Mouse (Mus musculus) left cerebral cortex, postnatal 25 days (tissue): ENCODE measurements at regions not wholly inside any gene's neighbourhood (a gene's known extent, or its start where the extent isn't known, plus 50 kb on each side); places are given as distances from the start of the nearest gene placed in this dataset.

Experiments used
- DNase-seq, 2 experiments: peaks; one replicate each; pipeline ENCODE4 v3.0.0; 2022; ENCODE audit warnings: low spot score in 2 of 2, mixed read lengths in 1 of 2
- intact Hi-C: fragments of 180-260 bp; cut with DNase I; formaldehyde crosslinking; loops from one replicate; pipeline ENCODE4 v1.15.1; 2025

GRCm38 (mm10) chr13:116243272-116243784 is 66.2 kb downstream of the Isl1 start:
- no peak for DNase-seq
- intact Hi-C loops = no loop called here

- intact Hi-C loops = no loop called here
- no peak for DNase-seq
Measured at GRCm38 (mm10) chr13:116215101-116215500, 94.4 kb downstream of the Isl1 start.

- intact Hi-C loops = no loop called here
- DNase-seq = no peak
Measured at GRCm38 (mm10) chr13:116213843-116214829, 95.4 kb downstream of the Isl1 start.

- intact Hi-C loops = no loop called here
Measured at GRCm38 (mm10) chr13:116201177-116201920, 108.1 kb downstream of the Isl1 start.

GRCm38 (mm10) chr13:116187059-116187458 is 122.4 kb downstream of the Isl1 start:
- intact Hi-C loops = no loop called here

More at GRCm38 (mm10) chr13:116201177-116201920, 108.1 kb downstream of the Isl1 start:
- no peak for DNase-seq

GRCm38 (mm10) chr13:116177781-116178180 is 131.7 kb downstream of the Isl1 start:
- intact Hi-C loops = no loop called here
- DNase-seq = no peak

More at GRCm38 (mm10) chr13:116187059-116187458, 122.4 kb downstream of the Isl1 start:
- no peak for DNase-seq

- intact Hi-C loops = no loop called here
- DNase-seq = no peak
Measured at GRCm38 (mm10) chr13:116174976-116175375, 134.5 kb downstream of the Isl1 start.

- intact Hi-C loops = no loop called here
- no peak for DNase-seq
Measured at GRCm38 (mm10) chr13:116173866-116174265, 135.6 kb downstream of the Isl1 start.

GRCm38 (mm10) chr13:116143022-116143421 is 166.5 kb downstream of the Isl1 start:
- DNase-seq = no peak
- intact Hi-C loops = no loop called here

GRCm38 (mm10) chr13:116118664-116119063 is 190.8 kb downstream of the Isl1 start:
- DNase-seq = no peak
- intact Hi-C loops = no loop called here

- intact Hi-C loops = no loop called here
- DNase-seq = peak in 1 of 2 experiments; percentile 65
Measured at GRCm38 (mm10) chr13:116111032-116111808, 198.3 kb downstream of the Isl1 start.

GRCm38 (mm10) chr13:116110578-116110977 is 198.9 kb downstream of the Isl1 start:
- DNase-seq = no peak
- intact Hi-C loops = no loop called here

GRCm38 (mm10) chr13:116087541-116088308 is 221.8 kb downstream of the Isl1 start:
- no peak for DNase-seq
- intact Hi-C loops = no loop called here

GRCm38 (mm10) chr13:116087140-116087539 is 222.3 kb downstream of the Isl1 start:
- intact Hi-C loops = no loop called here
- DNase-seq = no peak

- intact Hi-C loops = no loop called here
Measured at GRCm38 (mm10) chr13:116056976-116057647, 252.4 kb downstream of the Isl1 start.

GRCm38 (mm10) chr13:116056112-116056652 is 253.3 kb downstream of the Isl1 start:
- DNase-seq = no peak
- intact Hi-C loops = no loop called here

More at GRCm38 (mm10) chr13:116056976-116057647, 252.4 kb downstream of the Isl1 start:
- DNase-seq = no peak

GRCm38 (mm10) chr13:116036166-116036565 is 273.3 kb downstream of the Isl1 start:
- DNase-seq = no peak
- intact Hi-C loops = no loop called here

- DNase-seq = no peak
- intact Hi-C loops = no loop called here
Measured at GRCm38 (mm10) chr13:116030152-116030720, 279.3 kb downstream of the Isl1 start.
